Mouse (Mus musculus) skeletal muscle tissue, postnatal 0 days (tissue): Measurements from ENCODE around the gene Gpr68. TPM values are rescaled to one million over a fixed set of nuclear protein-coding genes. Genes with fewer than 3 reads are reported as not detected.

Experiments
- polyA plus RNA-seq: library from polyadenylated mRNA; unstranded; fragments of >200 nt; fragmentation: Nextera tagmentation; extraction: Ambion mirVana; gene quantifications from 2 replicates; pipeline ENCODE4 v1.2.1, GENCODE M21; 2015

The Gpr68 gene
- polyA plus RNA-seq = 0.17 and 0.24 TPM in 2 replicates

DNA sequence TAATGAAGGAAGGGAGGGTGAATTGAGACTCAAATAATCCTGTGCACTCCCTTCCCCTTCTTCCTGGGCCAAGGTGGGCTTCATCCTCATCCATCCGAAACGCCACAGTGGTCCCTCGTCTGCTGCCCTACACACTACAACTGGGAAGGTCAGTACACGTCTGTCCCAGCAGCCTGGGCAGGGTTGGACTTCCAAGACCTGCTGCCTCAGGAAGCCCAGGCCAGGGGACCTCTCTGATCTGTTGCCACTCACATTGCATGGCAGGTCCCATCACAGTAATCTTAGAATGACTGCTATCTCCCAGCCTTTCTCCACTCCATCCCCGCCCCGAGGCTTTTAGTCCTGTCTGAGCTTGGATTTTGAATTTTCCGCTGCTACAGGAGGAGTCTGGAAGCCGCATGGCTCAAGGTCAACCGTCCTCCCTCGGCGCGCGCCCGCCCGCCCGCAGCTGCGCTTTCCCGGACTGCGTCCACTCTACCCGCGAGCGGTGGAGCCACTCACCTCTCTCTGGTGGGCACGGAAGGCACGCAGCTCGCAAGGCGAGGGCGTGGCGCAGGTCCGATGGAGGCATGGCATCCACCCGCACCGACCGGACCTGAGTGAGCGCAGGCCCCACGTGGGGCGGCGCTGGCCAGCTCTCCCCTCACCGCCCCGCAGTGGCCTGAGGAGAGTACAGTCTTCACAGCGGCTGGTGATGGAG, at the start of gene Gpr68:
Gene Gpr68 (minus strand): TSS at position 601 of the 700 bp plus-strand sequence.

Other genes starting within 250 kb of the Gpr68 start
- gene Rps6ka5, start 181.2 kb downstream of the Gpr68 start, polyA plus RNA-seq = 2.8 and 3.5 TPM in 2 replicates
- 1.5 and 3.9 TPM in 2 replicates for gene Dglucy, start 129.1 kb downstream of the Gpr68 start, polyA plus RNA-seq
- 11.9 and 15.2 TPM in 2 replicates for gene Ccdc88c, start 120.9 kb upstream of the Gpr68 start, polyA plus RNA-seq
- 12.9 and 15.8 TPM in 2 replicates for gene Ppp4r3a, start 175.5 kb upstream of the Gpr68 start, polyA plus RNA-seq